Mouse (Mus musculus): Measurements from ENCODE around the gene Apobr.

Apobr gene

DNA sequence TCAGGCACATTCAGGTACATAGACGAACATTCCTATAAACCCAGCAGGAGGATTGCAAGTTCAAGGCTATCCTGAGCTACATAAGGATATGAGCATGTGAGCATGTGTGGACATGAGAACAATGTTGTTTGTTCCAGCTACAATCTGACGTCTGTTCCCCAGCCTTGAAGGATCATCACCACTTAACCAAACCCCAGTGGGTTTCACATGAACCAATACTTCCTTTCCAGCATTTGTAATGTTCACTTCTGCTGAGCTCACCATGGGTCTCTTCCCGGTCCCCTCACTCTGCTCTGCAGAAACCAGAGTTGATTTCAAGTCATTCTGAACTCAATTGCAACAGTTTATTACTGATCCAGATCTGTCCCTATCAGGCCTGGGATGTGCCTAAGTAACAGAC, 17.9 kb downstream of the Apobr start:
- DNase-seq, result no peak

GRCm38 (mm10) chr7:126606611-126607010, 21.9 kb downstream of the Apobr start:
- DNase-seq, result no peak

GRCm38 (mm10) chr7:126607064-126607463, 22.3 kb downstream of the Apobr start:
- no peak for DNase-seq

- DNase-seq, result no peak
These were observed 23.1 kb downstream of the Apobr start for GRCm38 (mm10) chr7:126607796-126608195.

- DNase-seq, result no peak
These were observed 28.0 kb downstream of the Apobr start for GRCm38 (mm10) chr7:126612736-126613135.

DNA sequence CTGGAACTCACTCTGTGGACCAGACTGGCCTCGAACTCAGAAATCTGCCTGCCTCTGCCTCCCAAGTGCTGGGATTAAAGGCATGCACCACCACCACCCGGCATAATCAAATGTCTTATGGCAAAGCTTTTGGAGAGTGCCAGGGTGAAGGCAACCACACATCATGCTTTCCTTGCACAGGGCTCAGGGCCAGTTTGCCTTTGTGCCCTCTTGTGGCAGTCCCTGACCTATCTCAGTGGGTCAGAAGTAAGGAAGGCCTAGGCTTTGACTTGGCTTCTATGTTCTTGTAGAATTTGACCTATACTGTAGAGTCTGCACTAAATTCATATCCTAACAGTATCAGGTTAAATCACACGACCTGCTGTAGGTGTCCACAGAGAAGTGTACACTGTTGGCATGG, 32.0 kb downstream of the Apobr start:
- no peak for DNase-seq

GRCm38 (mm10) chr7:126619559-126620275, 35.0 kb downstream of the Apobr start:
- no peak for DNase-seq

DNA sequence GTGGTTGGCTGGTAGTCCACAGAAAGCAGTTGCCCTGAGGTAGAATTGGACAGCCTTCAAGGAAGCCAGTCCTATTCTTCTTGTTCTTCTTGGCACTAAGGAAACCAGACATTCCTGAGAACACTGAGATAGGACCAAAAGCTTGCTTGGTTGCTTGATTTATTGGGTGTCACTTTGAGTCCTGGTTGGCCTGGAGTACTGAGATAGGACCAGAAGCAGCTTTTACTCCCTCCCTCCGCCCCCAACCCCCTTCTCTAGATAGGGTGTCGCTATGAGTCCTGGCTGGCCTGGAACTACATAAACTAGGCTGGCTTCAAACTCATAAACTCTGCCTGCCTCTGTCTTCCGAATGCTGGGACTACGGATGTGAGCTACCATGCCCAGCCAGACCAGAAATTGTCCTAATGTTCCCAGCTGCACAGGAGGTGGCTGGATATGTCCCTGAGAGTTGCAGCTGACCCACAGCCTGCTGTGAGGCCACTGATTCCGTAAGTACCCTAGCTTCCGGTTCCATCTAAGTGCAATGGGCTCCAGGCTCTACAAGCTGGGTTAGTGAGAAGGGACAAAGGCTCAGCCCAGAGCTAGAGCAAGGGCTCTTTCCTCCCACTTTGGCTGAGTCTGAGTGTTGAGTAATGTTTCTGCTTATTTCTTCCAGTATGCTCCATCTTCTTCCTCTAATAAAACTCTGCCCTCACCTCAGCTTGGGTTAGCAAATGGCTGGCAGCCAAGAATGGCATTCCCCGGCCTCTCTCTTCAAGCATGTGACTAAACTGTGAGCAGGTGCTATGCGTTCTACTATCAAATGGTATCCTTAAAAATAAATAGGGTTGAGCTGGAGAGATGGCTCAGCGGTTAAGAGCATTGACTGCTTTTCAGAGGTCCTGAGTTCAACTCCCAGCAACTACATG, 37.0 kb downstream of the Apobr start:
- DNase-seq, result no peak

- DNase-seq, result no peak
These were observed 38.6 kb downstream of the Apobr start for GRCm38 (mm10) chr7:126623381-126623780.

DNA sequence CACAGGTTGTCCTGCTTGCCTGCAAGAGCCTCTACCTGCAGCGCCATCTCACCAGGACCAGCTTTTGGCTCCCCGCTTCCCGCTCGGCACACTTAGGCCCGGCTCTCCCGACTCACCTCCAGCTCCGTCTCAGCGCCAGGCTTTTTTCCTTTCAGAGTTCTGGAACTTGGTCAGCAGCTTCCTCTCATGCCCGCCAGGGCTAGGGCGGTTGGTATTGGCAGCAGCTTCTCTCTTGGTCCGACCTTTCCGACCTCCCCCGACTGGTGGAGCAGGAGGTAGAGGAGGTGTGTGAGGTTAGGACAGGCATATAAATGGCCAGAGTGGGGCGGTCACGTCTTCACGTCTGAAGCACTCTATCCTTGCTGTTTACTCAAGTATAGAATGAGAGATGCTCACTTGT, 40.0 kb downstream of the Apobr start:
- DNase-seq, result no peak

DNA sequence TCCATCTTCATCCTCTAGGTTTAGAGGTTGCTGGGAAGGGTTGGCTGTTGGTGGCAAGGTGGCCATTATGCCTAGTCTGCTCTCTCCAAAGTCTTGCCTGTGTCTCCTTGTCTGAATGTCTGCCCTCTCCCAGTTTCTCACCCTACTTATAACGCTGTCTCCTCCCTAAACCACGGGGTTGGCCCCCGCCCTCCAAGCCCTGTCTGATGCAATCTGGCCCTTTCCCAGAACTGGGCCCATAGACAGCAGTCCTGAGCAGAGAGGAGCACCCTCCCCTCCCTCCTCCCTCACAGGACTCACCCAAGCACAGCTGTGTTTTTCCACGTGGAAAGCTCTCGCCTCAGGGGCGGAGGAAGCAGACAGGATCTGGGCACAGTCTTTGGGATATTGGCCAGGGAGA, 40.6 kb downstream of the Apobr start:
- peak; percentile 14 for DNase-seq

DNA sequence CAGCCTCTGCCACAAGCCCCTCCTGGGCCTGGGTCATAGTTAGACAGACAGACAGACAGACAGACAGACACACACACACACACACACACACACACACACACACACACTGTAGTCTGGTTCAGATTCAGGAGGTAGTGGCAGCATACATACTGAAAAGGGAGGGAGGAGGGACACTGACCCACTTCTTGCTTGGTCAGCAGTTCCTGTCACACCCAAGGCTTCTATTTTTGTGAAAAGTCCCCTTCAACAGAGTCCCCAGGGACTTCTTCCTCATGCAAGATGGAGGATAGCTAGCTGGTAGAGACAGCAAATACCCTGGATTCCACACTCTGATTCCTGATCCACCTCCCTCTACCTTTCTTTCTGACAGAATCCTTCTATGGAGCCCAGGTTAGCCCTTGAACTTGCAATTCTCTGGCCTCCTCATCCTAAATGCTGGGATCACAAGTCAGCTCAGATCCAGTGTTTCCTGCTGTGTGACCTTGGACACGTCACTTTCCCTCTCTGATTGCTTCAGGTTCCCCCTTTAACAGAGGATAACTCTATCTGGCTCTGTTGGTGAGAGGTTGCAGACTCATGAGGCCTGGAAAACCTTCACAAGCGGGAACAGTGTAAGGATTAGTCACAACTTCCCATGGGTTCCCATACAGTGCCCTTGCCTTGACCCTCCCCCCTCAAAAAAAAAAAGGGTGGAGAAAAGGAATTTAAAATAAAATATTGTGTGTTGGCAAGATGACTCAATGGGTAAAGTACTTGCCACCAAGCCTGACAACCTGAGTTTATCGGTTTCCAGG, 41.3 kb downstream of the Apobr start:
- DNase-seq, result no peak

- DNase-seq, result no peak
These were observed 43.4 kb downstream of the Apobr start for GRCm38 (mm10) chr7:126628111-126628510.

- DNase-seq, result no peak
These were observed 45.2 kb downstream of the Apobr start for GRCm38 (mm10) chr7:126629915-126630314.

GRCm38 (mm10) chr7:126630824-126631518, 46.2 kb downstream of the Apobr start, which contains the start of gene Nupr1:
TSS of gene Nupr1 (minus strand) at chr7:126630861.
- DNase-seq, result no peak

GRCm38 (mm10) chr7:126632478-126632877, 47.7 kb downstream of the Apobr start:
- DNase-seq, result no peak

GRCm38 (mm10) chr7:126635375-126635774, 50.6 kb downstream of the Apobr start:
- no peak for DNase-seq

DNA sequence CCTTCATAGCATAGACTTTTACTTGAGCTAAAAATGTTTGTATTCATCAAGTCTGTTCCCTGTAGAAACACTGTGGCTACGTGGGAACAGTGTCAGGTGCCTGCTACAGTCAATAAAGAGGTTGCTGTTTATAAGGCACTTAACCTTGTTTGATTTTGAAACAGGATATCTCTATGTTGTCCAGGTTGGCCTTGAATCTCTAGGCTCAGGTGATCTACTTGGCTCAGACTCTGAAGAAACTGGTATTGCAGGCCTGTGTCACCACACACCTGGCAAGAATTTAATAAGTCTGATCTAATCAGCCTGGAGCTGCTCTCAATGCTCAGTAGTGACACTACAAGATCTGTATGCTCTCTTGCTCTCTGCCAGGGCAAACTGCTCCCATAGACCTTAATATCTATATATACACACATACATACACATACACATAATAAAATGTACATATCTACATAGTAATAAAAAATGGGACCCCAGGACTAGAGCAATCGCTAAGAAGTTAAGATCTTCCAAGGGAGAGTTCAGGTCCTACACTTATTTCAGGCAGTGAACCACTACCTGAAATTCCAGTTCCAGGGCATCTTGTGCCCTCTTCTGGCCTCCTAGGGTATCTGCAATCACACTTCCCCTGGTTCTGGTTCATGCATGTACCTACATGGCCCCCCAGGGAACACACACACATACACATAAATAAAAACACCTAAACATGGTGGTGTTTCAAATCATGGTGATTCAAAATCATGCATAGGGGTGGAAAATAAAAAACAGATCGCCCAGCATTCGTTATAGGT, 52.2 kb downstream of the Apobr start:
- no peak for DNase-seq
